Mouse (Mus musculus) lung, adult 2 months (tissue): ENCODE measurements around the gene Olfr1204. TPM values are rescaled to one million over a fixed set of nuclear protein-coding genes. Genes with fewer than 3 reads are reported as not detected.

Experiments used
- DNase-seq: peaks from one replicate; pipeline ENCODE4 v3.0.0; 2022
- H3K4me1 ChIP-seq: fragments of 200-500 bp; 2 replicates; pipeline ENCODE4 v1.6.1; 2011; ENCODE audit warnings: low read length; ENCODE audit not compliant: control insufficient read depth, insufficient read depth
- H3K4me3 ChIP-seq: fragments of 200-500 bp; replicated peaks from 2 replicates; pipeline ENCODE3; 2011; ENCODE audit warnings: low read depth, mild to moderate bottlenecking, control low read depth, low read length; ENCODE audit errors: extremely low read depth
- CTCF ChIP-seq: fragments of 200-500 bp; IDR thresholded peaks from 2 replicates; pipeline ENCODE4 v1.5.1; 2011; ENCODE audit warnings: mild to moderate bottlenecking, low read length, control low read depth; ENCODE audit not compliant: insufficient read depth
- POLR2A ChIP-seq: fragments of 200-500 bp; IDR thresholded peaks from 2 replicates; pipeline ENCODE4 v1.6.1; 2011; ENCODE audit warnings: low read depth, mild to moderate bottlenecking, control low read depth, low read length, borderline replicate concordance; ENCODE audit errors: extremely low read depth
- WGBS: fragments of 180-500 bp; shearing (Covaris S2); methylation state at CpG from one replicate; pipeline ENCODE4 v1.1.7; 2018; 5-methylcytosine and 5-hydroxymethylcytosine counted together
- polyA plus RNA-seq: library from polyadenylated mRNA; depleted of rRNA; stranded (reverse); fragments of >200 nt; gene quantifications from 2 replicates; pipeline ENCODE4 v1.2.3, GENCODE M21; 2012; rRNA removed

Olfr1204 gene
- not detected in 2 replicates for polyA plus RNA-seq

- Histone ChIP-seq H3K4me3 (no peak within 1 kb of the TSS), H3K4me1 (no peaks in the 10 kb centered on the region)
- no peak for DNase-seq
- TF ChIP-seq POLR2A (no peak), CTCF (no peak)
- WGBS, result 83% methylated on average over 1 of the region's 1 CpGs
Observed at GRCm38 (mm10) chr2:88848992-88849391, at the start of gene Olfr1204. TSS of gene Olfr1204 (plus strand) at chr2:88849292.

- TF ChIP-seq POLR2A (no peak), CTCF (no peak)
- DNase-seq, result no peak
- Histone ChIP-seq H3K4me3 (no peak within 1 kb of the TSS), H3K4me1 (no peaks in the 10 kb centered on the region)
- WGBS, result 57% methylated on average over 1 of the region's 1 CpGs
Observed at GRCm38 (mm10) chr2:88814196-88814595, 34.9 kb upstream of the Olfr1204 start, which contains the start of gene Olfr1202. TSS of gene Olfr1202 (plus strand) at chr2:88814496.

- TF ChIP-seq POLR2A (no peak), CTCF (no peak)
- no peak for DNase-seq
- Histone ChIP-seq H3K4me3 (no peak within 1 kb of the TSS), H3K4me1 (no peaks in the 10 kb centered on the region)
- 80% methylated on average over 2 of the region's 2 CpGs for WGBS
Observed at GRCm38 (mm10) chr2:88829437-88829836, 19.7 kb upstream of the Olfr1204 start, which contains the start of gene Olfr1205. TSS of gene Olfr1205 (plus strand) at chr2:88829737.

- Histone ChIP-seq H3K4me1 (no peaks in the 10 kb centered on the region), H3K4me3 (no peak overlapping the region)
- TF ChIP-seq POLR2A (no peak), CTCF (no peak)
- DNase-seq, result no peak
- 49% methylated on average over 2 of the region's 2 CpGs for WGBS
Observed at GRCm38 (mm10) chr2:88838477-88838876, 10.6 kb upstream of the Olfr1204 start.

GRCm38 (mm10) chr2:88862931-88863330 is 13.8 kb downstream of the Olfr1204 start, which contains the start of gene Olfr1206:
TSS of gene Olfr1206 (plus strand) at chr2:88863231.
- WGBS, result 74% methylated on average over 2 of the region's 2 CpGs
- Histone ChIP-seq H3K4me1 (no peaks in the 10 kb centered on the region), H3K4me3 (no peak within 1 kb of the TSS)
- no peak for DNase-seq
- TF ChIP-seq POLR2A (no peak), CTCF (no peak)

- Histone ChIP-seq H3K4me3 (no peak within 1 kb of the TSS), H3K4me1 (no peaks in the 10 kb centered on the region)
- no peak for DNase-seq
- TF ChIP-seq CTCF (no peak), POLR2A (no peak)
Observed at GRCm38 (mm10) chr2:88902211-88902610, 53.1 kb downstream of the Olfr1204 start, which contains the start of gene Olfr1208. TSS of gene Olfr1208 (minus strand) at chr2:88902311.

Other genes starting within 250 kb of the Olfr1204 start
- not detected in 2 replicates for gene Olfr1191-ps1, start 208.8 kb upstream of the Olfr1204 start, polyA plus RNA-seq
- gene Olfr1192-ps1, start 200.8 kb upstream of the Olfr1204 start, polyA plus RNA-seq, result not detected in 2 replicates
- not detected in 2 replicates for gene Olfr1193, start 173.7 kb upstream of the Olfr1204 start, polyA plus RNA-seq
- not detected in 2 replicates for gene Olfr1195, start 160.1 kb upstream of the Olfr1204 start, polyA plus RNA-seq
- gene Olfr1196, start 144.7 kb upstream of the Olfr1204 start, polyA plus RNA-seq, result not detected in 2 replicates
- not detected in 2 replicates for gene Olfr1197, start 116.9 kb upstream of the Olfr1204 start, polyA plus RNA-seq
- not detected in 2 replicates for gene Olfr1198, start 97.9 kb upstream of the Olfr1204 start, polyA plus RNA-seq
- not detected in 2 replicates for gene Olfr1199, start 88.8 kb upstream of the Olfr1204 start, polyA plus RNA-seq
- gene Olfr1200, start 78.8 kb upstream of the Olfr1204 start, polyA plus RNA-seq, result not detected in 2 replicates
- gene Olfr1201, start 56.3 kb upstream of the Olfr1204 start, polyA plus RNA-seq, result not detected in 2 replicates
- not detected in 2 replicates for gene Olfr1202, start 34.8 kb upstream of the Olfr1204 start, polyA plus RNA-seq
- not detected in 2 replicates for gene Olfr1205, start 19.6 kb upstream of the Olfr1204 start, polyA plus RNA-seq
- gene Olfr1206, start 13.9 kb downstream of the Olfr1204 start, polyA plus RNA-seq, result not detected in 2 replicates
- gene Olfr1208, start 53.0 kb downstream of the Olfr1204 start, polyA plus RNA-seq, result not detected in 2 replicates
- gene Olfr1209, start 65.9 kb downstream of the Olfr1204 start, polyA plus RNA-seq, result not detected in 2 replicates
- gene Olfr1211, start 88.8 kb downstream of the Olfr1204 start, polyA plus RNA-seq, result not detected in 2 replicates
- gene Olfr1212, start 104.7 kb downstream of the Olfr1204 start, polyA plus RNA-seq, result not detected in 2 replicates
- not detected in 2 replicates for gene Gm13762, start 131.0 kb downstream of the Olfr1204 start, polyA plus RNA-seq
- gene Olfr1214, start 143.4 kb downstream of the Olfr1204 start, polyA plus RNA-seq, result not detected in 2 replicates
- gene Olfr1215, start 157.7 kb downstream of the Olfr1204 start, polyA plus RNA-seq, result not detected in 2 replicates
- gene Olfr1216, start 169.0 kb downstream of the Olfr1204 start, polyA plus RNA-seq, result not detected in 2 replicates
- not detected in 2 replicates for gene Olfr1217, start 182.8 kb downstream of the Olfr1204 start, polyA plus RNA-seq
- not detected in 2 replicates for gene Olfr1218, start 211.9 kb downstream of the Olfr1204 start, polyA plus RNA-seq
- not detected in 2 replicates for gene Olfr1219, start 234.2 kb downstream of the Olfr1204 start, polyA plus RNA-seq